Mouse (Mus musculus) heart, embryonic 14.5 days (tissue): ENCODE results near the gene Olfm3. TPM values are rescaled to one million over a fixed set of nuclear protein-coding genes. Genes with fewer than 3 reads are reported as not detected.

Experiments used
- ATAC-seq: fragments of 200-750 bp; cut with Nextera tagmentation; 2 replicates; pipeline ENCODE4 v1.8.0; 2017; ENCODE audit warnings: low read depth, moderate TSS enrichment; ENCODE audit not compliant: insufficient number of reproducible peaks, insufficient read depth, low FRiP score
- H3K27ac ChIP-seq, 2 experiments: fragments of 200-500 bp in 1 of 2; fragments of 300-500 bp in 1 of 2; sonication (generic) in 1 of 2; replicated peaks in 1 of 2; 2 replicates each; pipeline ENCODE4 v1.5.1; 2012 to 2014; ENCODE audit warnings: low read depth in 2 of 2, low read length in 2 of 2, control low read depth in 1 of 2, mild to moderate bottlenecking in 1 of 2, mixed read lengths in 1 of 2; ENCODE audit not compliant: control insufficient read depth in 1 of 2, insufficient read depth in 1 of 2
- H3K27me3 ChIP-seq: fragments of 300-500 bp; sonication (generic); 2 replicates; pipeline ENCODE4 v1.6.1; 2014; ENCODE audit warnings: mild to moderate bottlenecking, low read length, control low read depth; ENCODE audit not compliant: control insufficient read depth, insufficient read depth
- H3K36me3 ChIP-seq: fragments of 300-500 bp; sonication (generic); 2 replicates; pipeline ENCODE4 v1.6.1; 2014; ENCODE audit warnings: mild to moderate bottlenecking, control low read depth, low read length, mixed read lengths; ENCODE audit not compliant: control insufficient read depth, insufficient read depth
- H3K4me1 ChIP-seq, 2 experiments: fragments of 200-500 bp in 1 of 2; fragments of 300-500 bp in 1 of 2; sonication (generic) in 1 of 2; 2 replicates each; pipeline ENCODE4 v1.6.1; 2012 to 2014; ENCODE audit warnings: low read length in 2 of 2, control low read depth in 1 of 2, mixed read lengths in 1 of 2; ENCODE audit not compliant: control insufficient read depth in 2 of 2, insufficient read depth in 2 of 2
- H3K4me2 ChIP-seq: fragments of 300-500 bp; sonication (generic); 2 replicates; pipeline ENCODE4 v1.6.1; 2014; ENCODE audit warnings: mild to moderate bottlenecking, low read length
- H3K4me3 ChIP-seq, 2 experiments: fragments of 200-500 bp in 1 of 2; fragments of 300-500 bp in 1 of 2; sonication (generic) in 1 of 2; 2 replicates each; pipeline ENCODE4 v1.5.1; 2012 to 2014; ENCODE audit warnings: low read length in 2 of 2, mild to moderate bottlenecking in 2 of 2, control low read depth in 1 of 2, low read depth in 1 of 2, moderate library complexity in 1 of 2; ENCODE audit not compliant: control insufficient read depth in 1 of 2, insufficient read depth in 1 of 2
- H3K9ac ChIP-seq: fragments of 300-500 bp; sonication (generic); 2 replicates; pipeline ENCODE4 v1.6.1; 2014; ENCODE audit warnings: mild to moderate bottlenecking, low read length
- H3K9me3 ChIP-seq: fragments of 300-500 bp; sonication (generic); 2 replicates; pipeline ENCODE4 v1.6.1; 2016; ENCODE audit warnings: low read length, control low read depth; ENCODE audit not compliant: control insufficient read depth
- WGBS: fragments of 180-500 bp; shearing (Covaris S2); extraction: QIAGEN DNeasy Blood & Tissue Kit; methylation state at CpG from one replicate; pipeline ENCODE4 v1.1.7; 2014; 5-methylcytosine and 5-hydroxymethylcytosine counted together
- polyA plus RNA-seq: library from polyadenylated mRNA; unstranded; fragments of >200 nt; fragmentation: Nextera tagmentation; extraction: Ambion mirVana; gene quantifications from 2 replicates; pipeline ENCODE4 v1.2.1, GENCODE M21; 2014

Olfm3 gene
- polyA plus RNA-seq, 1 experiment from 2014 or later: not detected

GRCm38 (mm10) chr3:114930336-114930735, 26.5 kb downstream of the Olfm3 start:
- Histone ChIP-seq H3K9me3 (no peaks in the 10 kb centered on the region), H3K27me3 (no peaks in the 10 kb centered on the region), H3K4me3 (no peak overlapping the region), H3K4me2 (no peak overlapping the region), H3K4me1 (no peaks in the 10 kb centered on the region), H3K36me3 (no peaks in the 10 kb centered on the region), H3K9ac (no peak overlapping the region), H3K27ac (no peak overlapping the region)
- no peak for ATAC-seq
- whole genome bisulfite sequencing: 65% methylated on average over 2 of the region's 2 CpGs

GRCm38 (mm10) chr3:114930796-114931195, 26.9 kb downstream of the Olfm3 start:
- no peak overlapping the region for H3K4me2 ChIP-seq

GRCm38 (mm10) chr3:114932881-114933280, 29.0 kb downstream of the Olfm3 start:
- H3K9me3 ChIP-seq: no peaks in the 10 kb centered on the region
- H3K4me3 ChIP-seq: no peak overlapping the region
- WGBS: 92% methylated on average over 2 of the region's 2 CpGs
- no peaks in the 10 kb centered on the region for H3K36me3 ChIP-seq
- no peak overlapping the region for H3K9ac ChIP-seq
- ATAC-seq: no peak
- no peaks in the 10 kb centered on the region for H3K4me1 ChIP-seq
- no peak overlapping the region for H3K4me2 ChIP-seq
- no peak overlapping the region for H3K27ac ChIP-seq
- no peaks in the 10 kb centered on the region for H3K27me3 ChIP-seq

More at GRCm38 (mm10) chr3:114930796-114931195, 26.9 kb downstream of the Olfm3 start:
- Histone ChIP-seq H3K27ac (no peak overlapping the region), H3K36me3 (no peaks in the 10 kb centered on the region), H3K9me3 (no peaks in the 10 kb centered on the region), H3K4me3 (no peak overlapping the region), H3K27me3 (no peaks in the 10 kb centered on the region), H3K9ac (no peak overlapping the region), H3K4me1 (no peaks in the 10 kb centered on the region)
- no peak for ATAC-seq
- 71% methylated on average over 2 of the region's 2 CpGs for WGBS

GRCm38 (mm10) chr3:114954904-114955303, 51.0 kb downstream of the Olfm3 start:
- no peaks in the 10 kb centered on the region for H3K9me3 ChIP-seq
- H3K4me2 ChIP-seq: no peak overlapping the region
- H3K36me3 ChIP-seq: no peaks in the 10 kb centered on the region
- no peaks in the 10 kb centered on the region for H3K27me3 ChIP-seq
- H3K4me3 ChIP-seq: no peak overlapping the region
- no peak overlapping the region for H3K27ac ChIP-seq
- no peaks in the 10 kb centered on the region for H3K4me1 ChIP-seq
- ATAC-seq: no peak
- H3K9ac ChIP-seq: no peak overlapping the region

GRCm38 (mm10) chr3:114959311-114959967, 55.6 kb downstream of the Olfm3 start:
- 79% methylated on average over 7 of the region's 7 CpGs for WGBS
- no peaks in the 10 kb centered on the region for H3K36me3 ChIP-seq

GRCm38 (mm10) chr3:114962316-114963083, 58.6 kb downstream of the Olfm3 start:
- Histone ChIP-seq H3K9ac (no peak overlapping the region), H3K4me2 (no peak overlapping the region), H3K27me3 (no peaks in the 10 kb centered on the region), H3K36me3 (no peaks in the 10 kb centered on the region), H3K4me3 (no peak overlapping the region), H3K27ac (no peak overlapping the region), H3K9me3 (no peaks in the 10 kb centered on the region), H3K4me1 (no peaks in the 10 kb centered on the region)
- ATAC-seq: no peak
- WGBS: 53% methylated on average over 4 of the region's 4 CpGs

More at GRCm38 (mm10) chr3:114959311-114959967, 55.6 kb downstream of the Olfm3 start:
- H3K4me1 ChIP-seq: no peaks in the 10 kb centered on the region
- H3K4me2 ChIP-seq: no peak overlapping the region
- no peak overlapping the region for H3K4me3 ChIP-seq
- H3K9me3 ChIP-seq: no peaks in the 10 kb centered on the region
- no peak for ATAC-seq
- H3K9ac ChIP-seq: no peak overlapping the region
- no peaks in the 10 kb centered on the region for H3K27me3 ChIP-seq
- no peak overlapping the region for H3K27ac ChIP-seq

GRCm38 (mm10) chr3:114971183-114971582, 67.3 kb downstream of the Olfm3 start:
- Histone ChIP-seq H3K36me3 (no peaks in the 10 kb centered on the region), H3K4me1 (no peaks in the 10 kb centered on the region), H3K27me3 (no peaks in the 10 kb centered on the region), H3K4me3 (no peak overlapping the region), H3K27ac (no peak overlapping the region), H3K9ac (no peak overlapping the region), H3K4me2 (no peak overlapping the region), H3K9me3 (no peaks in the 10 kb centered on the region)
- ATAC-seq: no peak
